Mouse (Mus musculus) CH12.LX (cell line): Measurements from ENCODE around the gene Cacnb4.

Experiments used
- BHLHE40 ChIP-seq: IDR thresholded peaks from 2 replicates; pipeline ENCODE4 v1.6.1; 2011; ENCODE audit warnings: mild to moderate bottlenecking, low read depth, low read length, improper control_type of control experiment
- CHD2 ChIP-seq: IDR thresholded peaks from 2 replicates; pipeline ENCODE4 v1.6.1; 2011; ENCODE audit warnings: low read length, improper control_type of control experiment
- CTCF ChIP-seq, 2 experiments: IDR thresholded peaks in 1 of 2; conservative IDR thresholded peaks in 1 of 2; 2 replicates each; pipeline ENCODE4 v1.5.1; 2011 to 2012; ENCODE audit warnings: low read depth in 2 of 2, low read length in 2 of 2, improper control_type of control experiment in 1 of 2, inconsistent platforms in 1 of 2, mild to moderate bottlenecking in 1 of 2, moderate library complexity in 1 of 2
- EP300 ChIP-seq: IDR thresholded peaks from 2 replicates; pipeline ENCODE4 v1.6.1; 2011; ENCODE audit warnings: low read length, improper control_type of control experiment
- KAT2A ChIP-seq: IDR thresholded peaks from 2 replicates; pipeline ENCODE4 v1.6.1; 2012; ENCODE audit warnings: low read length, improper control_type of control experiment, inconsistent platforms; ENCODE audit not compliant: insufficient replicate concordance
- MAX ChIP-seq: IDR thresholded peaks from 2 replicates; pipeline ENCODE4 v1.6.1; 2011; ENCODE audit warnings: low read length, improper control_type of control experiment
- MEF2A ChIP-seq: IDR thresholded peaks from 2 replicates; pipeline ENCODE4 v1.6.1; 2014; ENCODE audit warnings: low read depth, mild to moderate bottlenecking, inconsistent platforms, low read length, improper control_type of control experiment, borderline replicate concordance
- MXI1 ChIP-seq: IDR thresholded peaks from 2 replicates; pipeline ENCODE4 v1.6.1; 2011; ENCODE audit warnings: mild to moderate bottlenecking, low read depth, low read length, improper control_type of control experiment
- POLR2A ChIP-seq: IDR thresholded peaks from 2 replicates; pipeline ENCODE4 v1.6.1; 2011; ENCODE audit warnings: low read depth, mild to moderate bottlenecking, improper control_type of control experiment, low read length
- RAD21 ChIP-seq: IDR thresholded peaks from 2 replicates; pipeline ENCODE4 v1.6.1; 2011; ENCODE audit warnings: low read depth, mild to moderate bottlenecking, low read length, improper control_type of control experiment, moderate library complexity
- SIN3A ChIP-seq: IDR thresholded peaks from 2 replicates; pipeline ENCODE4 v1.6.1; 2012; ENCODE audit warnings: low read length, improper control_type of control experiment, inconsistent platforms
- SMC3 ChIP-seq: IDR thresholded peaks from 2 replicates; pipeline ENCODE4 v1.6.1; 2011; ENCODE audit warnings: low read depth, low read length, improper control_type of control experiment
- USF1 ChIP-seq: IDR thresholded peaks from 2 replicates; pipeline ENCODE4 v1.6.1; 2014; ENCODE audit warnings: low read depth, mild to moderate bottlenecking, inconsistent platforms, low read length, improper control_type of control experiment
- ZC3H11A ChIP-seq: IDR thresholded peaks from 2 replicates; pipeline ENCODE4 v1.6.1; 2012; ENCODE audit warnings: low read depth, mild to moderate bottlenecking, inconsistent platforms, low read length, improper control_type of control experiment

- TF ChIP-seq CTCF (conservative IDR thresholded peaks at IDR 0.05 in 1 of 2, IDR thresholded peaks at IDR 0.05 in 1 of 2; ENCODE audit: low read depth in 2 of 2, low read length in 2 of 2) (no peak), POLR2A (no peak), MXI1 (no peak), USF1 (no peak), RAD21 (no peak), SMC3 (no peak), EP300 (no peak), MAX (no peak), ZC3H11A (no peak), SIN3A (no peak), KAT2A (no peak), CHD2 (no peak), MEF2A (no peak), BHLHE40 (no peak)
Measured at GRCm38 (mm10) chr2:52674886-52675277, 1.7 kb downstream of the Cacnb4 start.
